Mouse (Mus musculus) adipocyte (in vitro differentiated cells): Measurements from ENCODE around the gene Myd88.
A peak's percentile ranks its signal among the peaks of the same experiment; 100 is the strongest.

Experiments
- DNase-seq: peaks from one replicate; pipeline ENCODE4 v3.0.0-alpha.2; 2016; ENCODE audit warnings: low spot score

The Myd88 gene

DNA sequence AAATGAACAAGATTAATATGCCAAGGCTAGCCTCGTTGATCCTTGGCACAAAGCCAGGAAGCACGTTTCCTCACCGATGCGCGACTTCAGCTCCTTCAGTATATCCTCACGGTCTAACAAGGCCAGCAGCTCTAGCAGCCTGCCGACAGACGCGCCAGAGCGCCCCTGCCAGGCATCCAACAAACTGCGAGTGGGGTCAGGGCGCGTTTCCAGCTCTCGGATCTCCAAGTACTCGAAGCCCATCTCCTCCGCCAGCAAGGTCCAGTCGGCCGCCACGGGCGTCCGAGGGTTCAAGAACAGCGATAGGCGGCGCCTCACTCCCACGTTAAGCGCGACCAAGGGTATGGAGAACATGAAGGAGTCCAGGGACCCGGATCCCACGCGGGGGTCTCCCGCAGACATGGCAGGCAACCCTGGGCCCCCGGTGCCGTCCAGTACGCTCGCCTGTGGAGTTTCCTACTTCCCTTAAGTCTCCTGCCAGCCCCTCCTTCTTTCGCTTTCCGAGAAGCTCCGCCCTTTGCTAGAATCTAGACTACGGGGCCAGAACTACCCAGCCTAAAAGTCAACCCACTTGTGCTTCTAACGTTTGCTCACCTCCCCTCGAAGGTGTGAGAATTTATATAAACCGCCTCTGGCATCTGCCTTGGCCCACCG is 1.5 kb downstream of the Myd88 start, which contains the start of gene Acaa1a:
Gene Acaa1a (plus strand): TSS at position 119 of the 654 bp plus-strand sequence.
- DNase-seq = peak; percentile 88

DNA sequence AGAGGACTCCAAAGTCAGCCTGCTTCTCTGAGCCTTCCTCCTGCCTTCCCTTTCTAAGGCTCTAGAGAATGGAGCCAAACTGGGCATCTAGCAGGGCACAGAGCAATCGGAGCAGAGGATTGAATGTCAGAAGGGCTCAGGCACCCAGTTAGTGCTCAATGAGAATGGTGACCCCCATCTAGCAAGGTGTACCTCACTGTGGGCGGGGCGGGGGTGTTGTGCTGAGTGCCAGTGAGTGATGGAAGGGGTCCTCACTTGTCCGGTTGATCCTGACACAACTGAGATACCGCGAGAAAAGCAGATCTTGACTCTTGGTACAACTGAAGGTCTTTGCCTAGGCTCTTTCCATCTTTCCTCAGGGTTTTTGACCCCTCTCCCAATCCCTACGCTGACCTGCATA is 2.1 kb downstream of the Myd88 start:
- no peak for DNase-seq

- DNase-seq = no peak
Measured at GRCm38 (mm10) chr9:119338350-119338749, 2.9 kb downstream of the Myd88 start.

GRCm38 (mm10) chr9:119337842-119338241 is 3.4 kb downstream of the Myd88 start:
- DNase-seq = no peak

GRCm38 (mm10) chr9:119335571-119335970 is 5.6 kb downstream of the Myd88 start:
- no peak for DNase-seq

GRCm38 (mm10) chr9:119334834-119335233 is 6.4 kb downstream of the Myd88 start:
- no peak for DNase-seq

DNA sequence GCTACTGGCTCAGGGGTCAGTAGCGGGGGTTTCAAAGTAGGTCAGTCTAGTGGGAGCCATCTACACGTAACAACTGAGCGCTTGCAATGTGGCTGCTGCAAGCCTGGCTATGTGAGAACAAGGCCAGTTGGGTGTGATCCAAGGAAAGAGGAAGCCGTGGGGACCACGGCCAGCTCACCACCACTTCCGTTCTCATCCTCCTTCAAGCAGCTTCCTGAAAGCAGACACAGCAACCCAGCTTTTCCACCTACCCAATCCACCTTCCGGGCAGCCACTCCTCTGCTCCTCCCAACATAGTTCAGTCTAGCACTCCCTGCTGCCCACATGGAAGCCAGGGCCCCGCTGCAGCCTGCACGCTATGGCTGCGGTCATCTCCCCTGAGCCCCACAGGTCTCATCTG is 6.9 kb downstream of the Myd88 start:
- no peak for DNase-seq

- peak; percentile 90 for DNase-seq
Measured at GRCm38 (mm10) chr9:119330186-119330963, 10.8 kb downstream of the Myd88 start.

DNA sequence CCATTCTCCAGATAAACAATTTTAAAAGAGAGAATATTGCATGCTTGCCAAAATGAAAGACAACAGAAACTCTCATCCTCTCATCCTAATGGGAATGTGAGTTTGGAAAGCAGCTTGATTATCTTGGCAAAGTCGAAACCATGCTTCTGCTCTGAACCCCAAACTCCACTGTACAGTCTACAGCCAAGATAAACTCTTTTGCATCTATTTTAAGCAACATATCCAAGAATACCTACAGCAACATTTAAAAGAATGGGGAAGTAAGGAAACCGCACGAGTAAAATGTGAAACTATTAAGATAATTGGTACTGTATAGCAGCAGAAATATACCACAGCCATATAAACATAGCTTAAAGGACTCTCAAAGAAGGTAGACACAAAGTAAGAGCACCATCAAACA is 12.7 kb downstream of the Myd88 start:
- peak; percentile 58 for DNase-seq

DNA sequence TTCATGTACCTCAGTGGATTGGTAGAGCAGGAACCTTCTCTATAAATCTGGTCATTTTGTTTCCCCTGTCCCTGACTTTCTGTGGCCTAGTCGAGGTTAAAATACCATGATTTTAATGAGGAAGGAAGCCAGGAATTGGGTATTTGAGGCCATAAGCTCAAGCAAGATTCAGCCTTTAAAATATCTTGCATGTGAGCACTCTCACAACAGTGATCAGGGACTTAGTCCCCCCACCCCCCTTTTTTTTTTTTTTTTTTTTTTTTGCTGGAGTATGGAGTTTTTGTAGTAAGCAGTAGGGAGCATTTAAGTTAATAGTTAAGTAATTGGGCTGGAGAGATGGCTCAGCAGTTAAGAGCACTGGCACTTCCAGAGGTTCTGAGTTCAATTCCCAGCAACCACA is 17.1 kb downstream of the Myd88 start:
- no peak for DNase-seq

GRCm38 (mm10) chr9:119323260-119323645 is 18.0 kb downstream of the Myd88 start:
- no peak for DNase-seq

DNA sequence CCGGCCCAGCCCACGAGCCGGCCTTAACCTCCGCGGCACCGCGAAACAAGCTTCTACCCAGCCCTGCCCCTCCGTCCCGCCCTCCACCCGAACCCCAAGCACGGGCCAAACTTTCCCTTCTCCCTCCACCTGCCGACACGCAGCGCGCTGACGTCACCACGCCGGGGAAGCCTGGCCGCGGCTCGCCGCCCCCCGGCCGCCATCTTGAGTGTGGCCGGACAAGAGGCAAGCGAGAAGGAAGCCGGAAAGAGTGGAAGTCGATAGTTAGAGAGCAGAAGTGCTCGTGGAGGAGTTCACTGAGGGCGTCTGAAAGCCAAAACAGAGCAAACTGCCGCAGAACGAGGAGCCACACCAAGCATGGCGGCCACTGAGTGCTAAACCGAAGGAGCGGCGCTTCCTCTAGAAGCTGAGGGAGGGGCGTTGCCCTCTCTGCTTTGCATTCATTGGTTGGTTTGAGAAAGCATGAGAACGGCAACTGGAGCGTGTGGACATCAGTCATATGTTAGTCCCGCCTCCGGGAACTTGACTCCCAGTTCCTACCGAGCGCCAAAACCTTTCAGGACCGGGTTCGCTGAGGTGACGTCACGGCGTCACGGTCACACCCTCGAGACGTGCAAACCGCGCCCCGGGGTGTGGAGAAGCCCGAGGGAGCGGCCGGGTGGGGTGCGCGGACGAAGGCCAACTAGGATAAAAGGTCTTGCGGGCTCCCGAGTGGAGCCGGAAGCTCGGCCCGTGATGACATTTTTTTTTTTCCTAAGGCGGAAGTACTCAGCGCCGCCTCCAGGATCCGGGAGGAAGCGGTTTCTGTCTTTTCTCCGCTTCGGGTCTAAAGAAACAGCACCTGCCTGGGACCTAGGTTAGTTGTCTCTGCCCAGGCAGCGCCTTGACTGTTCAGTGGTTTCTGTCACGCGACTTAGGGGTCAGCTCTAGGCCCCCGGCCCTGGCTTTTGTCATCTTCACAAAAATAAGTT is 18.6 kb downstream of the Myd88 start, which contains the start of gene Oxsr1:
Gene Oxsr1 (minus strand): TSS at position 139 of the 971 bp plus-strand sequence.
- peak; percentile 100 for DNase-seq

- DNase-seq = peak; percentile 42
Measured at GRCm38 (mm10) chr9:119321392-119322229, 19.6 kb downstream of the Myd88 start.

- DNase-seq = no peak
Measured at GRCm38 (mm10) chr9:119320946-119321345, 20.3 kb downstream of the Myd88 start.

DNA sequence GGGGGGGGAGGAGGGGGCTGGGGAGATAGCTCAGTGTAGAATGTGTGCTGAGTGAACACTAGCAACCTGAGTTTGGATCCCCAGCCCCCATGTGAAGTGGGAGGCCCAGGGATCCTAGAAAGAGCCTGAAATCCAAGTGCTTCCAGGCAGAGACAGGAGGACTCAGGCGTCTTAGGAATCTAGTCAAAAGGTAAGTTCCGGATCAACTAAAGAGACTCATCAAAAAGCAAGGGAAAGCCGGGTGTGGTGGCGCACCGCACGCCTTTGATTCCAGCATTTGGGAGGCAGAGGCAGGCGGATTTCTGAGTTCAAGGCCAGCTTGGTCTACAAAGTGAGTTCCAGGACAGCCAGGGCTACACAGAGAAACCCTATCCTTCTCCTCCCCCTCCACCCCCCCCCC is 20.8 kb downstream of the Myd88 start:
- no peak for DNase-seq

DNA sequence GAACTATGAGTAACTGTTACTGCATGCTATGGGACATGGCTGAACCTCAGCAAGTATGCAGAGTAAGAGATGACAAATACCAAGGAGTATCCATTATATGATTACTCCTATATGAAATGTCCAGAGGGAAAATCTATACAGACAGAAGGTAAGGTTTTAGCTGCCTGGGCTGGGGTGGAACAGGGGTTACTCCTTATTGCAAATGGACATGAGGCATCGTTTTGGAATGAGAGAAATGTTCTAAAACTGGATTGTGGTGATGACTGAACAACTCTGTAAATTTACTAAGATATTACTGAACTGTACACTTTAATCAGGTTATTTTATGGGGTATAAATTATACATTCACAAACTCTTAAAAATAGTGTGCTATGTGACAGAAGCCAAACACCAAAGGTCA is 22.3 kb downstream of the Myd88 start:
- no peak for DNase-seq

DNA sequence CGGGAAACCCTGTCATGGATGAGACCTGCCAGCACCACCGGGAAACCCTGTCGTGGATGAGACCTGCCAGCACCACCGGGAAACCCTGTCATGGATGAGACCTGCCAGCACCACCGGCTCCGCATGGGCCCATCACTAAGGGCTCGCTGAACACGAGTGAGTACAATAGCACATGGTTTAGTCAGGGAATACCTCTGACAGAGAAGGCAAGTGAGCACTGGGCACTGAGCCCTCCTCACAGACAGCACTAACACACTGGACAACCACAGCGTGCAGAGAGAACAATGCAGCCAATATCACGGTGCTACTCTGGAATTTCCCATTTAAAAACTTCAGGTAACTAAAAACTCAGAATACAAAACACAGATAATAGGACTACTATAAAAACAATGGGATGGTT is 28.1 kb downstream of the Myd88 start:
- DNase-seq = no peak

- DNase-seq = no peak
Measured at GRCm38 (mm10) chr9:119309067-119309466, 32.1 kb downstream of the Myd88 start.

DNA sequence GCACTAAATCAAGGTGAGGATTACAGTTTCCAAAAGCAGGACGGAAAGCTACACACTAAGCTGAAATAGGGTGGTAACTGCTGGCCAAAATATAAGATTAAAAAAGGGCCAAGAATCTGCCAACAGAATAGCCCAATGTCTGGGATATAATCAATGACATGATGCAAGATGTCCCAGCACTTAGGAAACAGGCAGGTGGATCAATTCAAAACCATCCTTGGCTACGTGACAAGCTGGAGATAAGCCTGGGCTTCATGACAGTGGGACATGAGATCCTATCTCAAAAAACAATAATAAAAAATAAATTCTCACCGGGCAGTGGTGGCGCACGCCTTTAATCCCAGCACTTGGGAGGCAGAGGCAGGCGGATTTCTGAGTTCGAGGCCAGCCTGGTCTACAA is 35.3 kb downstream of the Myd88 start:
- no peak for DNase-seq

- DNase-seq = no peak
Measured at GRCm38 (mm10) chr9:119298563-119298962, 42.6 kb downstream of the Myd88 start.

GRCm38 (mm10) chr9:119297696-119298095 is 43.5 kb downstream of the Myd88 start:
- DNase-seq = no peak
